Mouse (Mus musculus) liver, embryonic 12.5 days (tissue): ENCODE measurements around the gene Gm13289. TPM values are rescaled to one million over a fixed set of nuclear protein-coding genes. Genes with fewer than 3 reads are reported as not detected.

Experiments used
- polyA plus RNA-seq: library from polyadenylated mRNA; unstranded; fragments of >200 nt; fragmentation: Nextera tagmentation; extraction: Ambion mirVana; gene quantifications from 2 replicates; pipeline ENCODE4 v1.2.1, GENCODE M21; 2016

Gm13289 gene
- polyA plus RNA-seq, 1 experiment from 2014 or later: not detected

Other genes with a start within 250 kb of the Gm13289 start
- gene Ifna15, start 218.7 kb upstream of the Gm13289 start, polyA plus RNA-seq: not detected in 2 replicates
- gene Ifna14, start 205.1 kb upstream of the Gm13289 start, polyA plus RNA-seq: not detected in 2 replicates
- not detected in 2 replicates for gene Ifna9, start 184.5 kb upstream of the Gm13289 start, polyA plus RNA-seq
- gene Ifna12, start 173.5 kb upstream of the Gm13289 start, polyA plus RNA-seq: not detected in 2 replicates
- not detected in 2 replicates for gene C87499, start 142.5 kb upstream of the Gm13289 start, polyA plus RNA-seq
- gene Ifna13, start 132.5 kb upstream of the Gm13289 start, polyA plus RNA-seq: not detected in 2 replicates
- not detected in 2 replicates for gene Ifna16, start 100.0 kb upstream of the Gm13289 start, polyA plus RNA-seq
- gene Ifna2, start 93.0 kb upstream of the Gm13289 start, polyA plus RNA-seq: not detected in 2 replicates
- gene Ifnab, start 85.6 kb upstream of the Gm13289 start, polyA plus RNA-seq: not detected in 2 replicates
- 0.29 and 0.43 TPM in 2 replicates for gene Gm26566, start 55.1 kb upstream of the Gm13289 start, polyA plus RNA-seq
- 38.0 and 38.7 TPM in 2 replicates for gene Klhl9, start 54.5 kb upstream of the Gm13289 start, polyA plus RNA-seq
- not detected in 2 replicates for gene Gm13271, start 22.1 kb upstream of the Gm13289 start, polyA plus RNA-seq
- gene Gm13283, start 16.8 kb upstream of the Gm13289 start, polyA plus RNA-seq: not detected in 2 replicates
- gene Gm13290, start 3.1 kb upstream of the Gm13289 start, polyA plus RNA-seq: not detected in 2 replicates
- gene Gm13272, start 2.9 kb downstream of the Gm13289 start, polyA plus RNA-seq: not detected in 2 replicates
- not detected in 2 replicates for gene Ifnz, start 5.2 kb downstream of the Gm13289 start, polyA plus RNA-seq
- gene Gm13276, start 8.8 kb downstream of the Gm13289 start, polyA plus RNA-seq: not detected in 2 replicates
- not detected in 2 replicates for gene Gm13277, start 11.7 kb downstream of the Gm13289 start, polyA plus RNA-seq
- gene Gm13278, start 14.6 kb downstream of the Gm13289 start, polyA plus RNA-seq: not detected in 2 replicates
- gene Gm13275, start 17.6 kb downstream of the Gm13289 start, polyA plus RNA-seq: not detected in 2 replicates
- not detected in 2 replicates for gene Gm13279, start 20.5 kb downstream of the Gm13289 start, polyA plus RNA-seq
- gene Gm13285, start 22.7 kb downstream of the Gm13289 start, polyA plus RNA-seq: 0.13 and 0.22 TPM in 2 replicates
- not detected in 2 replicates for gene Gm13287, start 26.3 kb downstream of the Gm13289 start, polyA plus RNA-seq
- not detected in 2 replicates for gene Gm13288, start 28.6 kb downstream of the Gm13289 start, polyA plus RNA-seq
- gene Ifna7, start 39.3 kb downstream of the Gm13289 start, polyA plus RNA-seq: not detected in 2 replicates
- not detected in 2 replicates for gene Ifna11, start 43.0 kb downstream of the Gm13289 start, polyA plus RNA-seq
- gene Ifna6, start 50.5 kb downstream of the Gm13289 start, polyA plus RNA-seq: not detected in 2 replicates
- not detected in 2 replicates for gene Ifna5, start 58.6 kb downstream of the Gm13289 start, polyA plus RNA-seq
- gene Ifna4, start 64.9 kb downstream of the Gm13289 start, polyA plus RNA-seq: not detected in 2 replicates
- gene Ifna1, start 73.2 kb downstream of the Gm13289 start, polyA plus RNA-seq: not detected in 2 replicates
- not detected in 2 replicates for gene Ifne, start 103.3 kb downstream of the Gm13289 start, polyA plus RNA-seq